Mouse (Mus musculus) heart, postnatal 0 days (tissue): ENCODE results near the gene Plekha5.
"Not testable (repeated sequence)": the region's sequence is repeated elsewhere in the genome, so short reads cannot be mapped to it uniquely, and the experiment has no call there.

ENCODE experiments used
- CTCF ChIP-seq: IDR thresholded peaks from 2 replicates; pipeline ENCODE4 v1.5.1; 2016; ENCODE audit warnings: antibody characterized with exemption, control low read depth, low read depth
- EP300 ChIP-seq: IDR thresholded peaks from 2 replicates; pipeline ENCODE4 v1.6.1; 2016; ENCODE audit warnings: antibody characterized with exemption, low read depth

DNA sequence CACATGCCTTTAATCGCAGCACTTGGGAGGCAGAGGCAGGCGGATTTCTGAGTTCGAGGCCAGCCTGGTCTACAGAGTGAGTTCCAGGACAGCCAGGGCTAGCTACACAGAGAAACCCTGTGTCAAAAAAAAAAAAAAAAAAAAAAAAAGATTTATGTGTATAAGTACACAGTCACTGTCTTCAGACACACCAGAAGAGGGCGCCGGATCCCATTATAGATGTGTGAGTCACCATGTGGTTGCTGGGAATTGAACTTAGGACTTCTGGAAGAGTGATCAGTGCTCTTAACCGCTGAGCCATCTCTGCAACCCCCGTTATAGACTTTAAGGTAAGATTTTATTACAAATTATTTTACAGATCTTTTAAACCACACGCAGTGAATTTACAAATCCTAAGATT lies 176.8 kb downstream of the Plekha5 start:
- not testable (repeated sequence) for TF ChIP-seq CTCF, EP300
